Mouse (Mus musculus): Measurements from ENCODE around the gene Cacnb2. TPM values are rescaled to one million over a fixed set of nuclear protein-coding genes. Genes with fewer than 3 reads are reported as not detected.

Cacnb2 gene
- polyA plus RNA-seq, 1 experiment: 43.5 TPM

- peak; percentile 63 to 68 for DNase-seq (ENCODE audit: extremely low spot score in 1 of 2, low spot score in 1 of 2)
These were observed 161.0 kb downstream of the Cacnb2 start for GRCm38 (mm10) chr2:14763931-14764330.

- DNase-seq (ENCODE audit: extremely low spot score in 1 of 2, low spot score in 1 of 2): no peak
These were observed 166.6 kb downstream of the Cacnb2 start for GRCm38 (mm10) chr2:14769448-14769847.

- no peak for DNase-seq (ENCODE audit: extremely low spot score in 1 of 2, low spot score in 1 of 2)
These were observed 167.7 kb downstream of the Cacnb2 start for GRCm38 (mm10) chr2:14770635-14771034.

- DNase-seq (ENCODE audit: extremely low spot score in 1 of 2, low spot score in 1 of 2): no peak
These were observed 171.5 kb downstream of the Cacnb2 start for GRCm38 (mm10) chr2:14774375-14774774.

- peak in 1 of 2 experiments; percentile 21 for DNase-seq (ENCODE audit: extremely low spot score in 1 of 2, low spot score in 1 of 2)
These were observed 172.1 kb downstream of the Cacnb2 start for GRCm38 (mm10) chr2:14774857-14775495.

- no peak for DNase-seq (ENCODE audit: extremely low spot score in 1 of 2, low spot score in 1 of 2)
These were observed 185.1 kb downstream of the Cacnb2 start for GRCm38 (mm10) chr2:14787983-14788382.

GRCm38 (mm10) chr2:14801446-14802046 lies 198.7 kb downstream of the Cacnb2 start:
- no peak for DNase-seq (ENCODE audit: extremely low spot score in 1 of 2, low spot score in 1 of 2)

- no peak for DNase-seq (ENCODE audit: extremely low spot score in 1 of 2, low spot score in 1 of 2)
These were observed 204.9 kb downstream of the Cacnb2 start for GRCm38 (mm10) chr2:14807650-14808347.

GRCm38 (mm10) chr2:14814977-14815376 lies 212.1 kb downstream of the Cacnb2 start:
- no peak for DNase-seq (ENCODE audit: extremely low spot score in 1 of 2, low spot score in 1 of 2)

GRCm38 (mm10) chr2:14818651-14819050 lies 215.8 kb downstream of the Cacnb2 start:
- DNase-seq (ENCODE audit: extremely low spot score in 1 of 2, low spot score in 1 of 2): no peak

- DNase-seq (ENCODE audit: extremely low spot score in 1 of 2, low spot score in 1 of 2): no peak
These were observed 218.1 kb downstream of the Cacnb2 start for GRCm38 (mm10) chr2:14820946-14821345.

GRCm38 (mm10) chr2:14823105-14823504 lies 220.2 kb downstream of the Cacnb2 start:
- no peak for DNase-seq (ENCODE audit: extremely low spot score in 1 of 2, low spot score in 1 of 2)

- DNase-seq (ENCODE audit: extremely low spot score in 1 of 2, low spot score in 1 of 2): no peak
These were observed 221.0 kb downstream of the Cacnb2 start for GRCm38 (mm10) chr2:14823816-14824348.

- DNase-seq (ENCODE audit: extremely low spot score in 1 of 2, low spot score in 1 of 2): no peak
These were observed 222.3 kb downstream of the Cacnb2 start for GRCm38 (mm10) chr2:14825146-14825545.

- DNase-seq (ENCODE audit: extremely low spot score in 1 of 2, low spot score in 1 of 2): no peak
These were observed 226.6 kb downstream of the Cacnb2 start for GRCm38 (mm10) chr2:14829451-14829850.

GRCm38 (mm10) chr2:14831308-14831707 lies 228.4 kb downstream of the Cacnb2 start:
- no peak for DNase-seq (ENCODE audit: extremely low spot score in 1 of 2, low spot score in 1 of 2)

- no peak for DNase-seq (ENCODE audit: extremely low spot score in 1 of 2, low spot score in 1 of 2)
These were observed 231.9 kb downstream of the Cacnb2 start for GRCm38 (mm10) chr2:14834700-14835317.

GRCm38 (mm10) chr2:14841272-14841671 lies 238.4 kb downstream of the Cacnb2 start:
- no peak for DNase-seq (ENCODE audit: extremely low spot score in 1 of 2, low spot score in 1 of 2)

- peak in 1 of 2 experiments; percentile 20 for DNase-seq (ENCODE audit: extremely low spot score in 1 of 2, low spot score in 1 of 2)
These were observed 243.8 kb downstream of the Cacnb2 start for GRCm38 (mm10) chr2:14846727-14847126.

GRCm38 (mm10) chr2:14847188-14847587 lies 244.3 kb downstream of the Cacnb2 start:
- DNase-seq (ENCODE audit: extremely low spot score in 1 of 2, low spot score in 1 of 2): peak in 1 of 2 experiments; percentile 12

GRCm38 (mm10) chr2:14850831-14851230 lies 247.9 kb downstream of the Cacnb2 start:
- no peak for DNase-seq (ENCODE audit: extremely low spot score in 1 of 2, low spot score in 1 of 2)
